Mouse (Mus musculus) spleen, postnatal 36 days (tissue): ENCODE results near the gene Entr1.
A peak's percentile ranks its signal among the peaks of the same experiment; 100 is the strongest.

Source experiments
- DNase-seq, 2 experiments: peaks; one replicate each; pipeline ENCODE4 v3.0.0; 2022; ENCODE audit warnings: low spot score in 2 of 2, mixed read lengths in 1 of 2

The Entr1 gene

GRCm38 (mm10) chr2:26389154-26389690, at the start of gene Entr1, which contains the start of gene Pmpca:
Gene Entr1 (minus strand): TSS chr2:26389316.
Gene Pmpca (plus strand): TSS chr2:26389339.
- DNase-seq: peak; percentile 81 to 83

DNA sequence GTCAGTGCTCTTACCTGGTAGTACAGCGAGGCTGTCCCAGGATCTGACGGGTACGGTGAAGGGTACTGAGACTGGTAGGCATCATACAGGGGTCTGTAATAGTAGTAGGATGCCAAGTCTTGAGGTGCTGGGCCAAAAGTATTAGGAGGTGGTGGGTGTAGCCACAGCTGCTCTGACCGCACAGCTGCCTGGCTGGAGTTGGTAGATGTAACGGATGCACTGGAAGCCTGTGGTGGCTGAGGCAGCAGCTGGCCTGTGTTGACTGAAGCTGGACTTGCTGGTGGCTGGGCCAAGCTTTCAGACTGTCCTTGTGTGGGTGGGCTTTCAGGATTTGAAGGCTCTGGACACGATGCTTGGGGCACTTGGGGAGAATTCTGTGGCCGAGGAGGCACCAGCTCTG, 49.3 kb upstream of the Entr1 start:
- DNase-seq: no peak

DNA sequence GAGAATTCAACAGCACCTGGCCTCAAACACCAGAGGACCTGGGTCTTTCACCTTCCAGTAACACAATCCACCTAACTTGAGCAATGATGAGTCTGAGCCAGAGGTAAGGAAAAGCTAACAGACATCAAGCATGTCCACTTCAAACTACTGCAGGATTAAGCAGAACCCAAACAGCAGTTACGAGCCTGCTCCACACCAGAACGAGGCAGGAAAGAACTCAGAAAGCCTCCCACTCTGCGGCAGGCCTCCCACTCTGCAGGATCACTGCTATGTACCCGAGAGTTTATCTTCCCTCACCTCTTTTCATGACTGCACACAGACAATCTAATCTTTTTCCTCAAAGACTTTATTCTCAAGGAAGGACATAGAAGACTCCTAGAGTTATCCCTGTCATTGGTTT, 48.1 kb upstream of the Entr1 start:
- no peak for DNase-seq

GRCm38 (mm10) chr2:26434791-26435572, 45.9 kb upstream of the Entr1 start:
- no peak for DNase-seq

- no peak for DNase-seq
These were observed 40.7 kb upstream of the Entr1 start for GRCm38 (mm10) chr2:26429851-26430250.

DNA sequence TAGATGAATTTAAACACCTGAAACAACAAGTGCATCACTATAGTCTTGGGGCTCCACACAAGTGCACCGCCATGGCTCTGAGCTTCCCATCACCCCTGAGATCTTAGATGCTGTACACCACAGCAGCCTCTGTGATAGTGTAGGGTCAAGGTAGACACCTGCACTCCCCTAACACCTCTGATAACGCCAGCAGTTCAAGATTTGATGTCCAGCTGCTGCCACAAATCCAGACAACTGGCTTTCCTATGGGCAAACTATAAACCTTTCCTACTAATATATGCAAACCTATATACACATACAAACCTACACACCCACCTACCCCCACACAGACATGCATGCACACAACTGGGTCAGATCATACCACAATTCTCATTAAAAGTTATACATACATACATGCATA, 35.4 kb upstream of the Entr1 start:
- DNase-seq: no peak

- DNase-seq: no peak
These were observed 34.0 kb upstream of the Entr1 start for GRCm38 (mm10) chr2:26423086-26423485.

- DNase-seq: no peak
These were observed 32.9 kb upstream of the Entr1 start for GRCm38 (mm10) chr2:26421969-26422368.

DNA sequence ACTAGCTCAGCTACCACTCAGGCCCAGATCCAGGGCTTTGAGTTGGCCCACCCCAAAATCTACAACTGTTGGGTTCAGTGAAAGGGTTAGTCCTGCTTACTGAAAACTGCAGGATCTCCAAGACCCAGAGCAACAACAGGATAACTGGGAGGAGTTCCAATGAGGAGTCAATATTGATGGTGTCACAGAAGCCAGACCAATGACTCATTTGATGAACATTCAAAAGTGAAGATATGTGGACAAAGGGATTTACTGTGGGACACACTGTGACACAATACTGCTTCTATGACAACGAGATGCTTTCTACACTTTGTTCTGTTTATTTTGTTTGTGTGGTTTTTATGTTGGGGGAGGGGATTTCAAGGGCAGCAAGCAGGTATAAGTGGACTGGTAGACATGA, 29.0 kb upstream of the Entr1 start:
- DNase-seq: no peak

- no peak for DNase-seq
These were observed 27.9 kb upstream of the Entr1 start for GRCm38 (mm10) chr2:26417066-26417465.

DNA sequence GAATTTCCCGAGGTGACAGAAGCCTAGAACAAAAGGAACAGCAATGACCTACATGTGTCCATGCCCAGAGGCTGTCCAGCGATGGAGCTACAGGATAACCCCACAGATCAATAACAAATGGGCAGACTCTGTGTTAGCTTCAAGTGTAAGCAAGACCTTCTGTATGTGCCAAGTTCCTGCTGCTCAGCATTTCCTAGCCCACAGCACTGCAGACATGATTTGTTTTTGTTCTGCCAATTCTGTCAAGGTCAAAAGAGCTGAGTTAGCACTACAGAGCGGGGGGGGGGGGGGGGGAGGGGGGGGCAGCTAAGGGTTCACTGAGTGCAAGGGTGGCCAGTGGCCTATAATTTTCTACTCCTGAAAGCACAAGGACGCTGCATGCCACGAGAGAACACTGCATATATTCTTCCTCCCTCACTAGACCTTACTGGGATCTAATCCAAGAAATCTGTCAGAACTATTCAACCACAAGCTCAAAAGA, 21.9 kb upstream of the Entr1 start:
- DNase-seq: no peak

GRCm38 (mm10) chr2:26410091-26410490, 21.0 kb upstream of the Entr1 start:
- no peak for DNase-seq

DNA sequence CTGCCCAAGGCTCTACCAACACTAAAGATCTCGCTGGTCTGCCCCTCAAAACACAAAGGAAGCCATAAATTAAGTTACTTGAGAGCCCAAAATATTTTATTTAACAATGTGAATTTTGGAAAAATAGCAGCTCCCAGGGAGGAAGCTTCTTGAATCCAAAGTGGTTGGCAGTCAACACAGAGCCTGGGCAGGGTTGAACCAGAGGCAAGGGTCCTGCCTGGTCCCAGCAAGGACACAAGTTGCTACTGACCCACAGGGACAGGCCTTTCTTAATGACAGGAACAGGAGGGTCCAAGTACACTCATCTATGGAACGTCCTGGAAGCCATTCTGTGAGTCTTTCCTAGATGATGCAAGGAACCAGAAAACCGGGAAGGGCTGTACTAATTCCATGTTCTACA, 20.2 kb upstream of the Entr1 start:
- DNase-seq: no peak

GRCm38 (mm10) chr2:26408515-26409356, 19.6 kb upstream of the Entr1 start, which contains the start of gene Inpp5e:
Gene Inpp5e (minus strand): TSS chr2:26409203.
- DNase-seq: peak; percentile 93

DNA sequence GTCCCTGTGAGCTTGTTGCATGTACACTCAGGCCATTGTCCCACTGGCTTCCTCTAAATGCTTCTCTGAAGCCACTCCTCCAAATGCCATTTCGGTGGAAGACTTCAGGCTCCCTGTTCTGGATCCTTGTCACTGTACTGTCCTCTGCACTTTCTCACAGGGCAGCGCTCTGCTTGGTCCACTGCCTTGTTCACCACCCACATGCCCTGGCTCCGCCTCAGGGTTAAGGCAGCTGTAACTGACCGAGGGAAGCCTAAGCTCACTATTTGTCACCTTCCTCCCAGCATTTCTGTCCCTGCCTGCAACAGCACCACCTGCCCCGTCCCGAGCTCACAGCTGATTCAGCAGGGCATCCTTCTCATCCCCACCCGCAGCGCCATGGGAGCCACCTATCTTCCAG, 14.2 kb upstream of the Entr1 start:
- DNase-seq: no peak

DNA sequence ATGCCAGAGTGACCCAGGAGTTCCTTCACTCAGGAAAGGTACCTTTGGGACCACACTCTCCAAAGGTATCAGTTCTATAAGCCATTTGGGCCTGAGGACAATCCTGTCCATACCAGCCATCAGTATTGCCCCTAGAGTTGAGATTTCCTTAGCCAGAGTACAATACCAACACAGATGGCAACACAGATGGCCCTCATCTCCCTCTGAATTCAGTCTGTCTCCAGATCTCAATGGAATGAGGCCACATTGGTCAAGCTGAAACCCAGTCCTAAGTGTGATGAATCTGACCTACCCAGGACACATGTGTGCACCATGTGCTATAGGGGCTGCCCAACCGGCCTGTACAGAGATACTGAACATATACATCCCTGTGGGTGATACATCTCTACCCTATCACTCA, 13.1 kb upstream of the Entr1 start:
- DNase-seq: no peak

- no peak for DNase-seq
These were observed 11.9 kb upstream of the Entr1 start for GRCm38 (mm10) chr2:26401023-26401422.

- DNase-seq: no peak
These were observed 11.2 kb upstream of the Entr1 start for GRCm38 (mm10) chr2:26400296-26400695.

DNA sequence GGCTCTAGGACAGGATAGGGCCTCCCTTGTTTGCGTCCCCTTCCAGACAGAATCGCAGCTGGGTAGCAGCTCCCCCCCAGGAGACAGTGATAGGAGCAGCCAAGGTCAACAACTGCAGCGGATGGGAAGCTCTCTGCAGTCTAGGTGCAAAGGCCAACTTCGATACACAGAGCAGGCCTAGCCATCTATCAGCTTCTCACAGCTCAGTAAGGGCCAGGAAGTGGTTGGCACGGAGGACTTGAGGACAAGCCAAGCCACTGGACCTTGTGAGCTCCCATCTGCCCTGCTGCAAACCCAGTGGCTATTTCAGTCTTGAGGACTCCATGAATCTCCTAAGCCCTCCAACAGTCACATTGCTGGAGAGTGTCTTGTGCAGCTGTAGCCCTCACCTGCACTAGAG, 10.5 kb upstream of the Entr1 start:
- DNase-seq: no peak

- no peak for DNase-seq
These were observed 9.9 kb upstream of the Entr1 start for GRCm38 (mm10) chr2:26398978-26399377.

GRCm38 (mm10) chr2:26391617-26392016, 2.5 kb upstream of the Entr1 start:
- no peak for DNase-seq

DNA sequence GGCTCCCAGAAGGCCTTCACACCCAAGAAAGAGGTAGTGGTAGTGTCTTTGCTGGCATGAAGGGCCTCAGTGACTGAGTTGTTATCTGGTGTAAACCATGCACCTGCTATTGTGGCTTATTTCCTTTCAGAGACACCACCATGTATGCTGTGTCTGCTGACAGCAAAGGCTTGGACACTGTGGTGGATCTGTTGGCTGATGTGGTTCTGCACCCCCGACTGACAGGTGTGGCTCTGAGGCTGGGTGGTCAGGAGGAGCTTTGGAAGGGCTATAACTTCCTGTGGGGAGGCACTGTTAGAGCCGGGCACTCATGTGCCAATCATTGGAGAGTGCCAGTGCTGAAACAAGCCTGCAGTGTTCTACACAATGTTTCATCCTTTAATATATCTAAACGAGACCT, 1.8 kb upstream of the Entr1 start:
- DNase-seq: no peak
